Mouse (Mus musculus): ENCODE measurements at regions not wholly inside any gene's neighbourhood (a gene's known extent, or its start where the extent isn't known, plus 50 kb on each side); places are given as distances from the start of the nearest gene placed in this dataset.
A peak's percentile ranks its signal among the peaks of the same experiment; 100 is the strongest.

DNA sequence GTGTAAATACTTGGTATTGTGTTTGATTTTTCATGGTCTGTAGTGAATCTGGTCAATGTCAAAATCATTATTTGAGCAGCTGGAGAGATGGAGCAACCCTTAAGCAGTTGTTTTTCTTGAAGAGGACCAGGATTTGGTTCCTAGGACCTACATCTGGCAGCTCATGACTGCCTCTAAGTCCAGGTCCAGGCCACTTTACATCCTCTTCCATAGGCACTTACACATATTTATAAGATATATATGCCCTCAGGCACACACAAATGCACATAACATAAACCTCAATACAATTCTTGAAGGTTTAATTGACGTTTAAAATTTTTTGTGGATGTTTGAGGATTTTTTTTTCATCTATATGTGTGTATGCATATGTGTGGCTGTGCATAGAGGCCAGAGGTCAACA is 96.8 kb upstream of the Fam240b start:
- DNase-seq, result no peak
- intact Hi-C loops (cut with DNase I), result no loop called here

DNA sequence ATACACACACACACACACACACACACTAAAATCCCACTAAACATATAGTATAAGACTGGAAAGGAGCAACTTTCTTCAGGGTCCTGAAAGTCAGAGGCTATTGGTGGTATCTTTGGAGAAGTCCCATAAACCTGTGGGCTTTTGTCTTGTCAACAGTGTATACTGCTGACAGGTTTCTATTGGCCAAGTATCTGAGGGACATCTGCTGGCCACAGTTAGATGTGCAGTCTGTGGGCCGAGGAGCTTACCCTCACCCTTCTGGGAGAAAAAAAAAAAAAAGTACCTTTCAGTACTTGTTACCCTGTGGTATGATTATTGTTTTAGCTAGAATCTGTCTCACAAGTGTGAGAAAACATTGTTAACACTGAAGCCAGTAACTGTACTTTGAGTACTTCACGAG is 76.1 kb upstream of the Fam240b start:
- DNase-seq, result peak in 1 of 2 experiments; percentile 14
- intact Hi-C loops (cut with DNase I), result loop anchor here (2.0 kb wide), 1 partner anchor 125 kb away; no protein-coding TSS in a partner anchor

DNA sequence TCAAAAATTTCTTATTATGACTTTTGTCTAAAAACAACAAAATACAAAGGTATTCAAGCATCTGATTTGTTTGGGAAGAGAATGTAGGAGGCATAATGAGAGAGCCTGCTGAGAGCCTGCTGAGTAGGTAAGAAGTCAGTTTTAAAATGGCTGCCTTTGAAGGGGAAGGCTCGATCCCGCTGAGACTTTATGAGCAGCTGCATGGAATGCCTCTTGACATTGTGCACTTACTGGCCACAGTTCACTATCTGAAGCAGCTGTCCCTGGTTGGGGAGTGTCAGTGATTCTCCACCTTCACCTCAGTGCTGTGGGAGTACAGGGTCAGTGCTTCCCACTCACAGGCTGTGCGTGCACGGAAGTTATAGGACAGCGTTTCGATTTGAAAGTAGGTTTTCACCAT is 71.3 kb upstream of the Fam240b start:
- no peak for DNase-seq
- intact Hi-C loops (cut with DNase I), result no loop called here

DNA sequence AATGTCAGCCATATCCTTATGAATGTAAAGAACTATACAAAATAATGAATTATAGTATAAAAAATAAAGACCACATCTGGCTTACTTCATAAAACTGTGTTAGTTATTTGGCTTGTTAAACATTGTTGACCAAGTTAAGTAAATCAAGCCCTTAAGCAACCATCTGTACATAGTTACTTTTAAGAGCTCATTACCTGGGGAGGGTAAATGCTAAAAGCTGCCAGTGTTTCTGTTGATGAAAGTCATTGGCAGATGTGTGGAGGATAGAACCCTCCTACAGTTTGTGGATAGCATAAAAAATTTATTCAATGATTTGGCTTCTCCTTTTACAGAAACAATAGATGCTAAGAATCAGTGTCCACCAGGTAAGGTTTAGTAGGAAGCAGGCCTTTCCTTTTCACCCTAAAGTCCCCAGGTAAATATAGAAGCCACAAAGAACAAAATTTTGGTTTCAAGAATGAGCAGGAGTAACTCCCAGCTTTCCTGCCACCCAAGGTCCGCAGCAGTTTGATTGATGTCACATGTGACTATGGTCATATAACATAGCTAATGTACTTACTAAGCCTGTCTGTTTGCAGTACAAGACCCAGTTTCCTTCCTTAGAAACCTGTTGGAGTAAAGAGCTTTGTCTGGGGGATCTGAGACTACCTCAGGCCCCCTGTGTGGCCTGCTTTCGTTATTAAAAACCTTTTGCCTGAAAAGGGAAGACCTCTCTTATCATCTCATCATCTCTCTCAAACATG is 69.5 kb upstream of the Fam240b start:
- intact Hi-C loops (cut with DNase I), result no loop called here

DNA sequence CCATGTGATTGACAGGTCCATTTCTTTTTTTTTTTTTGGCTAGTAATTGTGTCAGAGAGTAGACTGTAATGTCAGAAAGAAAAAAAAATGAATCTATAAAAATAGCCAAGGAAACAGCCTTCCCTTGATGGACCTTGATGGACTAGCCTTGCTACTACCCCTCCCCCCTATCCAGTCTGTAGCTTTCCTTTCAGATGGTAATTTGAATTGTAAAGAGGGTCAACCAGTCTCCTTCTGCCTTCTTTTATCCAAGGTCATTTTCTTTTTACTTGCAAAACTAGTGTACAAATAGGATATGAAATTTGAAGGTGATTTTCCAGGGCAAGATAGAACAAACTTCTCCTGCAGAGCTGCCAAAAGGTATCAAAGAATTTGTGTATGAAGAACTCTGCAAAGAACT is 68.2 kb upstream of the Fam240b start:
- DNase-seq, result no peak
- intact Hi-C loops (cut with DNase I), result no loop called here

More for the DNA sequence above, 69.5 kb upstream of the Fam240b start:
- DNase-seq, result no peak

Data from heart, postnatal 10 days (tissue).